ENCODE assay signal across 17 mouse cellular contexts in the genomic region with DNA sequence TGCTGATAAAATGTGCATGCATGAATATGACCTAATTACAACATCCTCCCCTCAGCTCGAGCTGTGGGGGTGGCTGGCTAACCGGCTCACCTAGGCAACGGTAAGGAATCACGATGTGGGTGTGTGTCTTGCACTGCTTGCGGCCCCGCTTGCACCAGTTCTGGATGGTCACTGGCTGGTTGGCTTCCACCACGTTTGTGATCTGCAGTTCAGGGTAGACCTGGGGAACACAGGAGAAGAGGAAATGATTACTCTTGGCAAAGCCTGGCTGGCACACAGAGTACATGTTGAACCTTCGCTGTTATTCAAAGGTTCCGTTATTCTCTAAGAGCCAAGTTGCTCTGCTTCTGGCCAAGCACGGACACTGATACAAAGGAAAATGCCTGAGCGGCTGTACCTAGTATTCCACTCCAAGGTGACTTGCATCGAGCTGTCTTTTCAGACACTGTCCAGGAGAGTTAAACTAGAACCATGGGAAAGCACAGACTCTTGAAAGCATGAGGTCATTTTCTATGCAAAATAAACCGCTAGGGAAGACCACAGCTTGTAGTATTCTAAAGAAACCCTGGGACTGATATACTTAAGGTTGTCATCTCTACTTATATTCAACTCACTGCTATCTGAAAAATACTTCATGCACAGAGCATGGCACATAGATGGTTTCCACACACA.
DNase-seq lines count a peak whose midpoint lies in the region; ATAC-seq lines count a peak whose summit lies in the region.
"Had no signal": no experiment of that assay in that cellular context is flagged by ENCODE, and none has a peak within 500 bp of the region (broad histone marks: within the 10 kb centered on the region; RNA-seq: fewer than 3 reads in every experiment).

No protein-coding gene starts in this region.

- intact Hi-C loops in heart, postnatal 10 days (cut with DNase I): no loop called here

- no peak overlapping the region for H3K4me3 ChIP-seq in hindbrain, embryonic 16.5 days (ENCODE audit: low read length)
- no peak overlapping the region for H3K4me3 ChIP-seq in hindbrain, embryonic 14.5 days (replicated peaks; ENCODE audit: low read length)
- H3K4me3 ChIP-seq: embryonic facial prominence, embryonic 13.5 days; left cerebral cortex, adult 2 months; limb, embryonic 13.5 days; liver, embryonic 15.5 days had no signal

- H3K9ac ChIP-seq in hindbrain, embryonic 16.5 days (ENCODE audit: low read depth, low read length): no peak overlapping the region
- H3K9ac ChIP-seq in hindbrain, embryonic 14.5 days: no peak overlapping the region
- H3K9ac ChIP-seq: embryonic facial prominence, embryonic 13.5 days; limb, embryonic 13.5 days; liver, embryonic 15.5 days had no signal

- ATAC-seq in hindbrain, embryonic 16.5 days: 0 out of 2 replicates have a peak, but pooled peaks have one; percentile 22
- no peak for ATAC-seq in hindbrain, embryonic 14.5 days (ENCODE audit: low FRiP score)

- DNase-seq in heart, adult 11 months: peak; percentile 93
- DNase-seq in heart, postnatal 10 days: no peak
- DNase-seq in hindbrain, embryonic 14.5 days (ENCODE audit: low spot score): no peak
- DNase-seq in cerebellum, adult 11 months: peak; percentile 48
- DNase-seq in cerebellum, postnatal 25 days: peak; percentile 72
- DNase-seq in urinary bladder, postnatal 36 days (ENCODE audit: low spot score in 2 of 2): no peak
- DNase-seq in ovary, postnatal 10 days (ENCODE audit: low spot score): no peak
- DNase-seq: kidney, adult 9 months; right cerebral cortex, adult 18-20 months; spleen, adult 18-20 months; thymus, postnatal 4 days had no signal

- no peaks in the 10 kb centered on the region for H3K9me3 ChIP-seq in hindbrain, embryonic 16.5 days (ENCODE audit: control insufficient read depth, low read length)
- H3K9me3 ChIP-seq in hindbrain, embryonic 14.5 days (ENCODE audit: control insufficient read depth, low read length): no peaks in the 10 kb centered on the region
- H3K9me3 ChIP-seq: embryonic facial prominence, embryonic 13.5 days; limb, embryonic 13.5 days; liver, embryonic 15.5 days had no signal

- WGBS in hindbrain, embryonic 16.5 days: 72% methylated on average over 13 of the region's 13 CpGs
- 83% methylated on average over 13 of the region's 13 CpGs for WGBS in hindbrain, embryonic 14.5 days

- no peaks in the 10 kb centered on the region for H3K27me3 ChIP-seq in hindbrain, embryonic 16.5 days (replicated peaks; ENCODE audit: control insufficient read depth, insufficient read depth, low read length)
- no peaks in the 10 kb centered on the region for H3K27me3 ChIP-seq in hindbrain, embryonic 14.5 days (ENCODE audit: control insufficient read depth, insufficient read depth, low read length)
- H3K27me3 ChIP-seq: embryonic facial prominence, embryonic 13.5 days; limb, embryonic 13.5 days; liver, embryonic 15.5 days had no signal

- H3K27ac ChIP-seq in hindbrain, embryonic 16.5 days (ENCODE audit: low read depth, low read length): no peak overlapping the region
- no peak overlapping the region; the same call in 1 of the 2 replicates for H3K27ac ChIP-seq in hindbrain, embryonic 14.5 days
- H3K27ac ChIP-seq: embryonic facial prominence, embryonic 13.5 days; left cerebral cortex, adult 2 months; limb, embryonic 13.5 days; liver, embryonic 15.5 days had no signal

- H3K4me2 ChIP-seq in hindbrain, embryonic 16.5 days (ENCODE audit: low read length): no peak overlapping the region
- no peak overlapping the region for H3K4me2 ChIP-seq in hindbrain, embryonic 14.5 days (replicated peaks)
- H3K4me2 ChIP-seq: embryonic facial prominence, embryonic 13.5 days; limb, embryonic 13.5 days; liver, embryonic 15.5 days; midbrain, embryonic 11.5 days had no signal

- peaks cover 17% of the 10 kb centered on the region for H3K4me1 ChIP-seq in hindbrain, embryonic 16.5 days (ENCODE audit: control insufficient read depth, insufficient read depth, low read depth, low read length)
- peaks cover 15% of the 10 kb centered on the region for H3K4me1 ChIP-seq in hindbrain, embryonic 14.5 days (replicated peaks; ENCODE audit: control insufficient read depth, insufficient read depth, low read length)
- H3K4me1 ChIP-seq: liver, embryonic 15.5 days had no signal

- H3K36me3 ChIP-seq in hindbrain, embryonic 16.5 days (ENCODE audit: control insufficient read depth, insufficient read depth, low read length): peaks cover 8% of the 10 kb centered on the region
- H3K36me3 ChIP-seq in hindbrain, embryonic 14.5 days (replicated peaks; ENCODE audit: control insufficient read depth, insufficient read depth): peaks cover 27% of the 10 kb centered on the region; the same call in 1 of the 2 replicates
- H3K36me3 ChIP-seq: liver, embryonic 15.5 days had no signal

Comparison
In these comparisons a context has a peak if more than half of its experiments do, and no peak if none do; other contexts are left out.
1. DNase-seq: peak in heart, adult 11 months (single experiment), cerebellum, adult 11 months (single experiment) and cerebellum, postnatal 25 days (2 of 2); none in heart, postnatal 10 days (0 of 2), hindbrain, embryonic 14.5 days (single experiment), urinary bladder, postnatal 36 days (0 of 2) and ovary, postnatal 10 days (single experiment).